Mouse (Mus musculus) CH12.LX (cell line): Measurements from ENCODE around the gene Polr2a. TPM values are rescaled to one million over a fixed set of nuclear protein-coding genes. Genes with fewer than 3 reads are reported as not detected.

ENCODE experiments used
- polyA plus RNA-seq: library from polyadenylated mRNA; unstranded; fragments of >175 nt; gene quantifications from 2 replicates; pipeline ENCODE4 v1.2.1, GENCODE M21; 2012; ENCODE audit warnings: low read depth; ENCODE audit not compliant: insufficient read length
- total RNA-seq, 2 experiments: library from RNA; depleted of rRNA; stranded (reverse); fragments of 300-350 nt in 1 of 2; fragments of >200 nt in 1 of 2; gene quantifications; 2 replicates each; pipeline ENCODE4 v1.2.3; 2012 to 2014

The Polr2a gene
- total and polyA plus RNA-seq, 3 experiments = 14.8 to 162 (median 45.0) TPM

Other genes starting within 250 kb of the Polr2a start
Only the 20 nearest of the 43 such genes appear.
- 0.17 and 0.34 TPM in 2 replicates for gene Sox15, start 103.3 kb downstream of the Polr2a start, total RNA-seq (2012; rRNA removed)
- gene Sox15, start 103.3 kb downstream of the Polr2a start, total RNA-seq (2014; rRNA removed) = not detected in 2 replicates
- 0.48 and 0.54 TPM in 2 replicates for gene Sox15, start 103.3 kb downstream of the Polr2a start, polyA plus RNA-seq
- gene Mpdu1, start 96.0 kb downstream of the Polr2a start, total RNA-seq (2012; rRNA removed) = 110 and 150 TPM in 2 replicates
- gene Mpdu1, start 96.0 kb downstream of the Polr2a start, total RNA-seq (2014; rRNA removed) = 175 and 210 TPM in 2 replicates
- 185 and 210 TPM in 2 replicates for gene Mpdu1, start 96.0 kb downstream of the Polr2a start, polyA plus RNA-seq
- 74.8 and 82.2 TPM in 2 replicates for gene Cd68, start 92.5 kb downstream of the Polr2a start, total RNA-seq (2012; rRNA removed)
- 122 TPM in 2 replicates for gene Cd68, start 92.5 kb downstream of the Polr2a start, total RNA-seq (2014; rRNA removed)
- gene Cd68, start 92.5 kb downstream of the Polr2a start, polyA plus RNA-seq = 235 and 343 TPM in 2 replicates
- gene Eif4a1, start 86.2 kb downstream of the Polr2a start, total RNA-seq (2012; rRNA removed) = 1,622 and 2,071 TPM in 2 replicates
- gene Eif4a1, start 86.2 kb downstream of the Polr2a start, total RNA-seq (2014; rRNA removed) = 2,161 and 2,200 TPM in 2 replicates
- 1,500 and 1,728 TPM in 2 replicates for gene Eif4a1, start 86.2 kb downstream of the Polr2a start, polyA plus RNA-seq
- 116 and 157 TPM in 2 replicates for gene Senp3, start 76.6 kb downstream of the Polr2a start, total RNA-seq (2012; rRNA removed)
- 256 TPM in 2 replicates for gene Senp3, start 76.6 kb downstream of the Polr2a start, total RNA-seq (2014; rRNA removed)
- 303 and 317 TPM in 2 replicates for gene Senp3, start 76.6 kb downstream of the Polr2a start, polyA plus RNA-seq
- gene Tnfsf13, start 72.9 kb downstream of the Polr2a start, total RNA-seq (2012; rRNA removed) = 0.08 and 0.21 TPM in 2 replicates
- 0.32 and 0.35 TPM in 2 replicates for gene Tnfsf13, start 72.9 kb downstream of the Polr2a start, total RNA-seq (2014; rRNA removed)
- 0.63 and 1.0 TPM in 2 replicates for gene Tnfsf13, start 72.9 kb downstream of the Polr2a start, polyA plus RNA-seq
- not detected in 2 replicates for gene Tnfsf12, start 62.8 kb downstream of the Polr2a start, total RNA-seq (2012; rRNA removed)
- not detected in 2 replicates for gene Tnfsf12, start 62.8 kb downstream of the Polr2a start, total RNA-seq (2014; rRNA removed)
- 0.26 TPM in 1 of 2 replicates, not detected in the other for gene Tnfsf12, start 62.8 kb downstream of the Polr2a start, polyA plus RNA-seq
- 0.08 TPM in 2 replicates for gene Tnfsfm13, start 62.5 kb downstream of the Polr2a start, total RNA-seq (2012; rRNA removed)
- gene Tnfsfm13, start 62.5 kb downstream of the Polr2a start, total RNA-seq (2014; rRNA removed) = not detected in 2 replicates
- gene Tnfsfm13, start 62.5 kb downstream of the Polr2a start, polyA plus RNA-seq = 0.25 TPM in 1 of 2 replicates, not detected in the other
- gene Slc35g3, start 3.3 kb upstream of the Polr2a start, total RNA-seq (2012; rRNA removed) = not detected in 2 replicates
- not detected in 2 replicates for gene Slc35g3, start 3.3 kb upstream of the Polr2a start, total RNA-seq (2014; rRNA removed)
- not detected in 2 replicates for gene Slc35g3, start 3.3 kb upstream of the Polr2a start, polyA plus RNA-seq
- 3.4 TPM in 2 replicates for gene Zbtb4, start 7.3 kb upstream of the Polr2a start, total RNA-seq (2012; rRNA removed)
- gene Zbtb4, start 7.3 kb upstream of the Polr2a start, total RNA-seq (2014; rRNA removed) = 0.75 and 0.77 TPM in 2 replicates
- gene Zbtb4, start 7.3 kb upstream of the Polr2a start, polyA plus RNA-seq = 2.3 and 3.0 TPM in 2 replicates
- gene Chrnb1, start 37.3 kb upstream of the Polr2a start, total RNA-seq (2012; rRNA removed) = 2.1 and 2.2 TPM in 2 replicates
- gene Chrnb1, start 37.3 kb upstream of the Polr2a start, total RNA-seq (2014; rRNA removed) = 1.9 TPM in 2 replicates
- 5.9 and 6.6 TPM in 2 replicates for gene Chrnb1, start 37.3 kb upstream of the Polr2a start, polyA plus RNA-seq
- gene Fgf11, start 43.2 kb upstream of the Polr2a start, total RNA-seq (2012; rRNA removed) = 0.92 and 0.93 TPM in 2 replicates
- gene Fgf11, start 43.2 kb upstream of the Polr2a start, total RNA-seq (2014; rRNA removed) = 1.6 and 1.8 TPM in 2 replicates
- 3.7 and 3.9 TPM in 2 replicates for gene Fgf11, start 43.2 kb upstream of the Polr2a start, polyA plus RNA-seq
- 0.08 TPM in 2 replicates for gene Tmem102, start 47.0 kb upstream of the Polr2a start, total RNA-seq (2012; rRNA removed)
- gene Tmem102, start 47.0 kb upstream of the Polr2a start, total RNA-seq (2014; rRNA removed) = not detected in 2 replicates
- gene Tmem102, start 47.0 kb upstream of the Polr2a start, polyA plus RNA-seq = 0.16 TPM in 1 of 2 replicates, not detected in the other
- gene Gm39566, start 56.7 kb upstream of the Polr2a start, total RNA-seq (2012; rRNA removed) = not detected in 2 replicates
- not detected in 2 replicates for gene Gm39566, start 56.7 kb upstream of the Polr2a start, total RNA-seq (2014; rRNA removed)
- gene Gm39566, start 56.7 kb upstream of the Polr2a start, polyA plus RNA-seq = not detected in 2 replicates
- not detected in 2 replicates for gene Spem2, start 59.8 kb upstream of the Polr2a start, total RNA-seq (2012; rRNA removed)
- not detected in 2 replicates for gene Spem2, start 59.8 kb upstream of the Polr2a start, total RNA-seq (2014; rRNA removed)
- gene Spem2, start 59.8 kb upstream of the Polr2a start, polyA plus RNA-seq = not detected in 2 replicates
- not detected in 2 replicates for gene Spem1, start 63.5 kb upstream of the Polr2a start, total RNA-seq (2012; rRNA removed)
- gene Spem1, start 63.5 kb upstream of the Polr2a start, total RNA-seq (2014; rRNA removed) = not detected in 2 replicates
- gene Spem1, start 63.5 kb upstream of the Polr2a start, polyA plus RNA-seq = not detected in 2 replicates
- gene Nlgn2, start 79.1 kb upstream of the Polr2a start, total RNA-seq (2012; rRNA removed) = 0.55 and 1.3 TPM in 2 replicates
- gene Nlgn2, start 79.1 kb upstream of the Polr2a start, total RNA-seq (2014; rRNA removed) = 0.20 and 0.95 TPM in 2 replicates
- 1.1 and 1.2 TPM in 2 replicates for gene Nlgn2, start 79.1 kb upstream of the Polr2a start, polyA plus RNA-seq
- gene Tmem256, start 79.9 kb upstream of the Polr2a start, total RNA-seq (2012; rRNA removed) = 203 and 206 TPM in 2 replicates
- gene Tmem256, start 79.9 kb upstream of the Polr2a start, total RNA-seq (2014; rRNA removed) = 262 and 327 TPM in 2 replicates
- gene Tmem256, start 79.9 kb upstream of the Polr2a start, polyA plus RNA-seq = 185 and 218 TPM in 2 replicates
- 2.4 and 2.9 TPM in 2 replicates for gene Plscr3, start 87.7 kb upstream of the Polr2a start, total RNA-seq (2012; rRNA removed)
- gene Plscr3, start 87.7 kb upstream of the Polr2a start, total RNA-seq (2014; rRNA removed) = 2.0 and 2.5 TPM in 2 replicates
- gene Plscr3, start 87.7 kb upstream of the Polr2a start, polyA plus RNA-seq = 12.5 and 15.3 TPM in 2 replicates
- gene Tnk1, start 100.1 kb upstream of the Polr2a start, total RNA-seq (2012; rRNA removed) = 0.13 TPM in 1 of 2 replicates, not detected in the other
- not detected in 2 replicates for gene Tnk1, start 100.1 kb upstream of the Polr2a start, total RNA-seq (2014; rRNA removed)
- 0.22 and 0.30 TPM in 2 replicates for gene Tnk1, start 100.1 kb upstream of the Polr2a start, polyA plus RNA-seq